Mouse (Mus musculus) gastrocnemius, adult 2 months (tissue): Measurements from ENCODE around the gene Gm20795. TPM values are rescaled to one million over a fixed set of nuclear protein-coding genes. Genes with fewer than 3 reads are reported as not detected.
"Not testable (repeated sequence)": the region's sequence is repeated elsewhere in the genome, so short reads cannot be mapped to it uniquely, and the experiment has no call there.

Experiments
- DNase-seq: peaks from one replicate; pipeline ENCODE4 v3.0.0; 2022
- H3K27ac ChIP-seq: fragments of 200-600 bp; 2 replicates; pipeline ENCODE4 v1.8.1; 2022; ENCODE audit warnings: mild to moderate bottlenecking
- H3K4me3 ChIP-seq: fragments of 200-600 bp; 2 replicates; pipeline ENCODE4 v1.8.1; 2022; ENCODE audit warnings: mild to moderate bottlenecking, moderate library complexity
- intact Hi-C: fragments of 180-260 bp; cut with DNase I; formaldehyde crosslinking; loops from one replicate; pipeline ENCODE4 v1.15.1; 2025
- long read RNA-seq, 2 experiments: library from polyadenylated mRNA; stranded (forward); transcript quantifications; one replicate each; pipeline ENCODE4 v2.0.0; 2021
- total RNA-seq, 2 experiments: library from RNA; stranded (reverse); gene quantifications; 2 replicates each; pipeline ENCODE4 v1.2.3; 2021

The Gm20795 gene
- not detected for total RNA-seq
- long read RNA-seq, experiment 1 = 0 reads
- long read RNA-seq, experiment 2 = 0 reads

GRCm38 (mm10) chrY:40804614-40805013 is at the start of gene Gm20795:
Gene Gm20795 (plus strand): TSS chrY:40804914.
- intact Hi-C loops, H3K27ac ChIP-seq, H3K4me3 ChIP-seq, DNase-seq: not testable (repeated sequence)

GRCm38 (mm10) chrY:40775665-40776064 is 29.0 kb upstream of the Gm20795 start, which contains the start of gene Gm21797:
Gene Gm21797 (minus strand): TSS chrY:40775765.
- H3K4me3 ChIP-seq, H3K27ac ChIP-seq, DNase-seq, intact Hi-C loops: not testable (repeated sequence)

Other genes starting within 250 kb of the Gm20795 start
- not detected for gene Gm21852, start 152.9 kb upstream of the Gm20795 start, total RNA-seq
- not detected for gene Gm21797, start 29.1 kb upstream of the Gm20795 start, total RNA-seq